Mouse (Mus musculus): Measurements from ENCODE around the gene F12. TPM values are rescaled to one million over a fixed set of nuclear protein-coding genes. Genes with fewer than 3 reads are reported as not detected.

Gene F12
- total and polyA plus RNA-seq, 3 experiments: not detected

DNA sequence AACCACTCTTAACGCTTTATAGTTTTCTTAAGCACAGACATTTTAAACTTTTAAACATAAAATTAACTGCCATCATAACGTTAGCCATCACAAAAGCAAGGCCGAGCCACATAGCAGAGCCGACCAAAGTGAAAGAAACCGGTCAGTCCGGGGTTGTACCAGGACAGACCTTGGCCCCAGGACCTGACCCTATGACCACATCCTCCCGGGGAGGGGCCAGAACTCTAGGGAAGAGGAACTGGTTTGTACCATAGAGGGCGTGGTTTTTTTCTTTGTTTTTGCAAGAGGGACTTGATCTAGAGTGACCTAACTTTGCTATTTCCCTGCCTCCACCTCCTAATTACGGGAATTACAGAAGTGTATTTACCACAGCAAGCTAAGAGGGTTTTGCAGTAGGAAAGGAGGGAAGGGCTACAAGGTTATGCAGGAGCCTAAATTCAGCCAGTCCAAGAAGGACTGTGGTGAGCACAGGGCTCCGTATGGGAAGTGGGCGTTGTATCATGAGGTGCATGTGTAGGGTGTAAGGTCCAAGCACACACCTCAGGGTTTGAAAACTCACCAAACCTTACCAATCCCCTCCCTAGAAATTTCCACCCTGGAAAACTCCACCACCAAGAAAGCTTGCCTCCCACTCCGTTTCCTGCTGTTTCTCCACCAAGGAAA, 2.8 kb upstream of the F12 start:
- H3K4me1 ChIP-seq (ENCODE audit: control insufficient read depth in 1 of 2, insufficient read depth in 2 of 2, low read length in 2 of 2): peaks cover 0 to 2% of the 10 kb centered on the region in 2 experiments; a peak in 1 of 4 replicates
- H3K9me3 ChIP-seq (replicated peaks; ENCODE audit: insufficient read depth, low read length): no peaks in the 10 kb centered on the region
- no peak overlapping the region for H3K9ac ChIP-seq (ENCODE audit: control insufficient read depth, low read depth, low read length, poor library complexity, severe bottlenecking)
- no peak for DNase-seq (ENCODE audit: low read depth, low spot score)
- H3K27ac ChIP-seq (ENCODE audit: control insufficient read depth, low read depth, low read length): no peak overlapping the region
- H3K4me3 ChIP-seq (ENCODE audit: control insufficient read depth in 1 of 2, insufficient read depth in 1 of 2, low read depth in 2 of 2, low read length in 2 of 2): no peak overlapping the region
- H3K79me2 ChIP-seq (ENCODE audit: control insufficient read depth, insufficient read depth, low read length, poor library complexity): no peaks in the 10 kb centered on the region
- peaks cover 0 to 2% of the 10 kb centered on the region in 2 experiments; a peak in 1 of 4 replicates for H3K36me3 ChIP-seq (ENCODE audit: control insufficient read depth in 1 of 2, insufficient read depth in 2 of 2, low read length in 2 of 2)
- TF ChIP-seq CHD1 (IDR thresholded peaks at IDR 0.05; ENCODE audit: low read depth, low read length): no peak
- no peak for TF ChIP-seq POLR2A (IDR thresholded peaks at IDR 0.05; ENCODE audit: control insufficient read depth in 1 of 2, insufficient read depth in 1 of 2, low read depth in 1 of 2, low read length in 2 of 2, poor library complexity in 1 of 2)
- TF ChIP-seq MYC (IDR thresholded peaks at IDR 0.05; ENCODE audit: low read depth, low read length): no peak
- no peak for TF ChIP-seq ZMIZ1 (IDR thresholded peaks at IDR 0.05; ENCODE audit: low read depth, low read length)
- no peak for TF ChIP-seq KAT2A (conservative IDR thresholded peaks at IDR 0.05; ENCODE audit: low read depth, low read length)
- no peak for TF ChIP-seq SIN3A (IDR thresholded peaks at IDR 0.05; ENCODE audit: low read length)
- TF ChIP-seq POLR2AphosphoS2 (IDR thresholded peaks at IDR 0.05; ENCODE audit: low read length): no peak
- TF ChIP-seq SMC3 (IDR thresholded peaks at IDR 0.05; ENCODE audit: low read depth, low read length): no peak
- TF ChIP-seq TAL1 (IDR thresholded peaks at IDR 0.05; ENCODE audit: low read length): no peak
- TF ChIP-seq MEF2A (IDR thresholded peaks at IDR 0.05; ENCODE audit: extremely low read depth, insufficient replicate concordance, low read depth, low read length, poor library complexity, severe bottlenecking): no peak
- TF ChIP-seq NELFE (IDR thresholded peaks at IDR 0.05; ENCODE audit: low read depth, low read length): no peak
- TF ChIP-seq ZKSCAN1 (IDR thresholded peaks at IDR 0.05; ENCODE audit: low read depth, low read length): no peak
- TF ChIP-seq GABPA (IDR thresholded peaks at IDR 0.05; ENCODE audit: low read depth, low read length): no peak
- TF ChIP-seq TBP (IDR thresholded peaks at IDR 0.05; ENCODE audit: low read depth, low read length): no peak
- no peak for TF ChIP-seq ETS1 (IDR thresholded peaks at IDR 0.05; ENCODE audit: low read depth, low read length)
- TF ChIP-seq POLR2AphosphoS5 (IDR thresholded peaks at IDR 0.05; ENCODE audit: borderline replicate concordance, low read depth, low read length): no peak
- no peak for TF ChIP-seq E2F4 (IDR thresholded peaks at IDR 0.05; ENCODE audit: borderline replicate concordance, low read depth, low read length)
- no peak for TF ChIP-seq EP300 (IDR thresholded peaks at IDR 0.05; ENCODE audit: low read depth in 1 of 2, low read length in 2 of 2)
- no peak for TF ChIP-seq JUND (IDR thresholded peaks at IDR 0.05; ENCODE audit: low read depth, low read length)
- no peaks in the 10 kb centered on the region; a peak in 2 of 4 replicates for H3K27me3 ChIP-seq (ENCODE audit: control insufficient read depth in 1 of 2, insufficient read depth in 2 of 2, low read length in 2 of 2)

Data from MEL (cell line).